Mouse (Mus musculus) spleen, postnatal 4 days (tissue): ENCODE results near the gene Ddr2.

Experiments
- DNase-seq, 2 experiments: peaks; one replicate each; pipeline ENCODE4 v3.0.0; 2022; ENCODE audit warnings: low spot score in 2 of 2

Ddr2 gene

DNA sequence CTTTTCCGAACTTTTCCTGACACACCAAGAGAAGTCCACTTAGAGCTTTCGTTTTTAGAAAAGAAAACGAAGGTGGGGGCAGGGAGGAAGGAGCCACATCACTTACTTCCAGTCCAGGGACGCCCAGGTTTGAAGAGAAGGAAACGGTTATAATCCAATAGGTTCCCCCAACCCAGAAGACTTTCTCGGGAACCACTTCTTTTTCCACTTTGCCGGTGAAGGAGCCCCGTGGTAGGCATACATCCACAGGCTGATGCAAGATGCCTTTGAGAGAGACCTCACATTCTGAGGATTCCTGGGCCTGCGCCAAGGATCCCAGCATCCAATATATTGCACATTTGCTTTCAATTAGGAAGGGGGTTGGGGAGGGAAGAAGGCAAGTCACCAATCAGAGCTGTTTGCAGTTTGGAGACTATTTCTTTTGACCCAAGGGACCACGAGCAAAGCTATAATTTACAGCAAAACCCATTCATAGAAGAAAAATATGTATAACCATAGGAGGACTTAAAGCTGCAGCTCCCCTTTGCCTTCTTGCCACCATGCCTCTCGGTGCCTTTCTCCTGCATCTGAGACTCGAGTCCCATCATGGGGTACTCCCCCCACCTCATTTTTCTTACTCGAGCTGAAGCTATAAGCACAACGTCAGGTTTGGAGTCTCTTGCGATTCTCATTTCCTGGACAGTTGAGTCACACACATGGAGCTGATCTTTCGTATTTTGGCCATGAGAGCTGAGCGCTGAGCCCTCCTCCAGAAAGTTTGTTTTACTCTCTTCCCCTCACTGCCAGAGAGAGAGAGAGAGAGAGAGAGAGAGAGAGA, at the start of gene Ddr2:
Gene Ddr2, minus strand, starts transcription at position 247 of the 817 bp plus-strand sequence.
- DNase-seq = no peak

DNA sequence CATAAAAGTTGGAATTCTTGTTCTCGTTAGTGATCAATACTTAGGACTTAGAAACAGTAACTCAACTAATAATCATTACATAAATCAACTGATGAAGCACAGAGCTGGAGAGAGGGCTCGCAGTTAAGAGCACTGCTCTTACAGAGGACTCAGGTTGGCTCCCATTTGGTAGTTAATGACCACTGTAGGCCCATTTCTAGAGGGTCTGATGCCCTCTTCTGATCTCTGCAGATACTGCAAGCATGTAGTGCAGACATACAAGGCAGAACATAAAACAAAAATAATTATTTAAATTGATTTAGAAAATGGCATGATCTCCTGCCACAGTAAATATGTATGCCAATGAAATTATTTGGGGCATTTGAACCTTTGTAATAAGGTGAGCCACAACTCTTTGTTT, 49.1 kb upstream of the Ddr2 start:
- DNase-seq = no peak

DNA sequence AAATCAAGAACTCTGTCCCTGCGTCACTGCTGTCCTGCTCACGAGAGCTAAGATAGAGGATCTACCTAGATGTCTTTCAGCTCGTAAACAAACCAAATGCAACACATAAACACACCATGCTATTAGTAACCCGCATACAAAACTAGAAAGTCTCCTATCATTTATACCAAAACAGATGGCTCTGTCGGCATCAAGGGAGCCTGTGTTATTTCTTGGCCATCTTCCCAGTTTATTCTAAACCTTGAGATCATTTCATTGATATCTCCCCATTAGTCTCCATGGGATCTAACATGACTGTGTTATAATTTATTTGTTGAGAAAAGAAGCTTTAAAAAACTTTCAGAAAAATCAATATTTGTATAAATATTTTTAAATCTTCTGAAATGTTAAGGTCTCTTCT, 45.2 kb upstream of the Ddr2 start:
- DNase-seq = no peak

DNA sequence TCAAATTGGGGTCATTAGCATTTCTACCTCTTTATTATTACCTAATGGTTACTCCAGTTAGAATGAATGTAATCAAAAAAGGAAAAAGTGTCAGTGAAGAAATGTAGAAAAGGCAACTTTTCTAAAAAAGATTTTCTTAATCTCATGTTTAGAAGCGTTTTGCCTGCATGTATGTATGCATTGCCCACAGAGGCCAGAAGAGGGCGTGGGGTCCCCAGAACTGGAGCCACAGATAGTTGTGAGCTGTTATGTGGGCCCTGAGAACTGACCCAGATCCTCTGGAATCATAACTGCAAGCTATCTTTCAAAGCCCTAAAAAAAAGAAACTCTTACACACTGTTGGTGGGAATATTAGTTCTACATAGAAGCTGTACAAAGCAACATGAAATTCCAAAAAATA, 44.7 kb upstream of the Ddr2 start:
- no peak for DNase-seq

DNA sequence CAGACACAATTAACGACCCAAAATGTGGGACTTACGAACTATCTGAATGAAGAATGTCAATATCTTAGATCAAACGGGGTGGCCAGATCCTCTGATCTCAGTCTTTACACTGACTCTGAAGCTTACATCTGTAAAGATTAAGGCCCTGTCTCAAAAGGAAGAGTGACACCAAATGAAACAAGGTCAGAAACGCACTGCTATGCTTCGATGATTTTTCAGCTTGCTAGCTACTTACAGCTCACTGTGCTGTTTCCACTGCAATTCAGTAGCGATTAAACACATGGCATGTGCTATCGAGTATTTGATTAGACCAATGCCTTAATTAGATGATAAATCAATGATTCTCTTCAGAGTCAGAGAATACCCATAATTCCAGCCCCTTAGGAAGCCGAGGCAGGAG, 43.4 kb upstream of the Ddr2 start:
- DNase-seq = no peak

DNA sequence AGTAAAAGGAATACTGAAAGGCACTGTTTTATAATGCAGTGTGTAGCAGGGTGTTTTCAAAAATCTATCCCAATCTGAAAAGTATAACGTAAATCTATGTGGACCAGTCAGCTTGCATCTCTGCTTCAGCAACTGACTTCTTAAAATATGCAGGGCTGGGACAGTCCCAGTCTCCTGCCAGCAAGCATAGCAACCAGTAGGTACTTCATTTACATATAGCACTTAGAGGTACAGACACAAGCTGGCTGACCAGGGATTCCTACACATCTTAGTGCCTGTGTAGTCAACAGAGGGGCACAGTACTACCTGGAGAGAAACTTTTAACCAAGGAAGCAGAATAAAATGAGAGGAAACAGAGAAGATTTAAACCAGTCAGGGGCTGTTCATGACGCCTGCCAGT, 42.0 kb upstream of the Ddr2 start:
- DNase-seq = no peak

DNA sequence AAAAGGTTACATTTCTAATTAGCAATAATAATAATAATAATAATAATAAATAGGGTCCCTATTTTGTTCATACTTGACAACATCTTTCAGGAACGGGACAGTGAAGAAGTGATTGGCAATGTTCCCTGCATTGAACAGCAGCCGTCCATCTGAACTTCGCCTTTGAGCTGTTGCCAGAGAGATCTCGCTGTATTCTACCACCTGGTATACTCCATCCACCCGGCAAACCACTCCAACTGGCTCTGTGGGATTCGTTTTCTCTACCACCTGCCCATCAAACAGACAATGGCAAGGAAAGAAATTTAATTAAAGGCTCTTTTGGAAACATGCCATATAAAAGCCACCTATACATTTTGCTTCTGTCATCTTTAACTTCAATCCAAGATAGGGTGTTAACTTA, 40.3 kb upstream of the Ddr2 start:
- no peak for DNase-seq

DNA sequence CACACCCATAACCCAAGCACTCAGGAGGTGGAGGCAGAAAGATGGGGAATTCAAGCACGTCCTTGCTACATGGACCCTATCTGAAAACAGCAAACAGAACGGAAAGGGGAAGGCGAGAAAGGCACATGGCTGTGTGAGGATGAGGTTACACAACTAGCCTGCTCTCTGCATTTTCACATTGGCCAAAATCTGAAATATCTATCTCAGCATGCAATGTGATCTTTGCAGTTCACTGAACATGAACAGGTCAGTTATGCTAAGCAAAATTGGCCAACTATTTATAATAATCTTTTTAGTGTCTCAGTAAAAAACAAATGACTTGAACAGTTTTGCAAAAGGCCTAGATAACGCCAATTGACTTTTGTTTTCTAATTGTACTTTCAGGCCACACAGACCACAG, 39.2 kb upstream of the Ddr2 start:
- no peak for DNase-seq

DNA sequence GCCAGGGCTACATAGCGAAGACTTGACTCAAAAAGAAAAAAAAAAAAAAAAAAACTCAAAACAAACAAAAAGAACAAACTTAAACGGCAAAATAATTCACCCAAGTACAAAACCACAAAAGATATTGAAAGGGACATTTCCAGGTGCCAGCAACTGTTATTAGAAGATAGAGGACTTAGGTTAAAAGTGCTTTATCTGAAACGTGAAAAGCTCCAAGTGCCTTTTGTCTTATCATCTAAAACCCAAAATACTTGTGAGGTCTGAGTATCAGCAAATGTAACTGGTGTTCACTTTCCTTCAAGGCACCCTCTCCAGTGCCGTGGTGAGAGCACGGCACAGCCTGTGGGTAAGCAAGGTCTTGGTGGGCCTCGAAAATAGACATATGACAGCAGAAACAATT, 38.0 kb upstream of the Ddr2 start:
- DNase-seq = no peak

DNA sequence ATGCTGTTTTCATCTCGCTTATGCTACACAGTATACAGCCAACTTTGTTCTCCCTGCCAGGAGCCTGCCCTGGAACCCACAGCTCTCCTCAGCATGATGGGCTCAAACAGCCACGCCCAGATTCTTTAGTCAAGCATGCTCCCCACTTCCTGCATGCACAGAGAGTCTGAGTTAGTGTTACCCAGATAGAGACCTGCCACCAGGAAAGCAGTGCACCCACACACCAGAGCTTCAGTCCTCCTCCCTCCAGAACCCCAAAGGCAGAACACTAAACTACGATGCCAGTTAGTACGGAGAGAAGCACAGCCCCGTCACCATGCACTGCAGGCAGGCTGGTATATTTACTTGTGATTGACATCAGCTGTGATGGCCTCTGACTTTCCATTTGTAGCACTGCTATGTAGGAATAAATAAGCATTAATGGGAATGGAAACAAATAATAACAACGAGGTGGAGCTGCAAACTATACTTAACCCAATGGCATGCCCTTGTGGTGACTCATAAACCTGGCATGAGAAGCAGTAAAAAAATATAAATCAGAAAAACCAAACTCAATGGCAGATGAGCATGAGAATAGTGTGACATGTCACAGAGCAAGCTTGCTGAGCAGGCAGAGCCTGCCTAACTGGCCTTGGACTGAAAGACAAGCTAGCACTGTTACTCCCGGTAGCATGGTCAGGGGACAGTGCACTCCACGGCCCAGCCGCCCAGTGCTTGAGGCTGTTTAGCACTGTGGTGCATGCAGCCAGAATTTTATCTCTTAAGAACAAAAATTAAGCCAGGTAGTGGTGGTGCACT, 37.3 kb upstream of the Ddr2 start:
- DNase-seq = peak; percentile 28 to 67

DNA sequence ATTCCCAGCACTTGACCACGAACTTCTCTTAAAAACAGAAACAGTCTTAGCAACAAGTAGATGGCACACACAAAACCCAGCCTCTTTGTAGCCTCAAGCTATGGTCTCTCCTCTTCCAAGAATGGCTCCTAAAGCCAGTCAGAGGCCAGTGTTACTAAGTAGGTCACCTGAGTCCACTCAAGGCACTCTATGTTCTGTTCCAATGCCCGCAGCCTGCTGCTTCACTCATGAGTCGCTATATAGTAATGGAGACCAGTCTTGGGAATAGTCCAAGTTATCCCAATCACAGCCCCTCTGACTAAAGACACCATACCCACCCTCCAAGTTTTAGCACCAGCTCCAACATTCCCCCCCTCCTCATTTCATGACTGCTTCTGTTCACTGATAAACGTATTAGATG, 35.0 kb upstream of the Ddr2 start:
- no peak for DNase-seq

DNA sequence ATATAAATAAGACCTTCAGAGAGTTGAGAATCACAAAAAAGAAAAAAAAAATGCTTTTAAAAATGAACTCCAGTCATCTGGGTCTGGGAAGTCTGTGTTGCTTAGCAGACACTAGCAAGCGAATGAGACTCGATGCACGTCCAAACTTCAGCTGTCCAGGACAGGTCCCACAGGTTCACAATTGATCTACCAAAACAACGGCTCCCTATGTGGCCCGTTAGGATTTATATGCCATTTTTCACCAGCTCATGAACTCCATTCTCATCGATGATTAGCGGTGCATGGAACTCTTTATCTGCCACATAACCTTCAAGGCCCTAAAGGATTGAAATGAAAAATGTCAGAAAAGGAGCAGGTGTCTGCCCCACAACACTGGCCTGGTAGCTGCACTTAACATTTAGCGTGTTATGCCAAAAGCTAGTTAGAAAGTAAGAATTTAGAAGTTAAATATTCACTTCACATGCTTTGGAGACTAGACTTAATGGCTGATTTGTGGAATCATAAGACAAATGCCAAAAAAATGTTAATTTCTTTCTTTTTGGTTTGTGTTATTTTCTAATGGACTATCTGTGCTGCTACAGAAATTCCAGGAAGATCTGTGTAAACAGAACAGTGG, 31.8 kb upstream of the Ddr2 start:
- no peak for DNase-seq

DNA sequence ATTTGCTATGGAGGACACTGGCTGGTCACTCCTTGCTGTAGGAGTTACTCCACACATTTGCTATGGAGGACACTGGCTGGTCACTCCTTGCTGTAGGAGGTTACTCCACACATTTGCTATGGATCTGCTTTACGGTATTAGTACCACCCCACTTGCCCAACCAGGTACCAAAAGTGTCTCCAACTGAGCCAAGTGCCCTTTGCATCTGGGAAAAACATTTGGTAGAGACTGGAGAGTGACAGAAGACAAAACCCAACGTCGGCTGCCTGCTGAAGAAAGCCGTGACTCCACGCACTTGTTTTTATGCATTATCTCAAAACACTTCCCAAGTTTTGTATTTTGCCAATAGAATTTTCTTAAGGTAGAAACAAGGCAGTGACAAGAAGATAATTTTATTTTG, 31.1 kb upstream of the Ddr2 start:
- no peak for DNase-seq

DNA sequence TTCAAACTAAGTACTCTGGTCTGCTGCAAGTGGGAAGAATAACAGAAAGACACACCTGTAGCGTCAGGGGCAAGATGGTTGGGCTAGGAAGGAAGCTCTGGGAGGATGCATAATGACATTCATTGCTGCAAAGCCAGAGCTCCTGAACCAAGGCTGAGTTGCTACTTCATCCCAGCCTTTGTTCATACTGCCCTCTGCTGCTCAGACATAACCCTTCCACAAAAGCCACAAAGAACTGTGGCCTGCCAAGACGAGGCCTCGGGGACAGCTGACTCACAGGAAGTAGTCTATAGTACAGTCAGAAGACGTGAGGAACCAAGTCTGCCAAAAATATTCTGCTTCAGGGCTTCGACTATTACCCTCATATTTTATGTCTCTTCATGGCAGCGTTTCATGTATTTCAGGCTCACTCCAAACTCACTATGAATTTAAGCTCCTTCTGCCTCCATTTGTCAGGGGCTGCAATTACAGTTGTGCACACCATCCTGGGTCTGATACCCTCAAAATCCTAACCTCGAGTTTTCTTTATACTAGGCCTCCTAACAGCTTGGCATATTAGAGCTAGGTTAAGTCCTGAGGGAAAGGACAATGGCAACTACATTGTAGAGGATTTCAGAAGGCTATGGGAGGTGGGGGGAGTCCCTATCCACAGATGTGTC, 25.9 kb upstream of the Ddr2 start:
- DNase-seq = peak; percentile 50 to 70

DNA sequence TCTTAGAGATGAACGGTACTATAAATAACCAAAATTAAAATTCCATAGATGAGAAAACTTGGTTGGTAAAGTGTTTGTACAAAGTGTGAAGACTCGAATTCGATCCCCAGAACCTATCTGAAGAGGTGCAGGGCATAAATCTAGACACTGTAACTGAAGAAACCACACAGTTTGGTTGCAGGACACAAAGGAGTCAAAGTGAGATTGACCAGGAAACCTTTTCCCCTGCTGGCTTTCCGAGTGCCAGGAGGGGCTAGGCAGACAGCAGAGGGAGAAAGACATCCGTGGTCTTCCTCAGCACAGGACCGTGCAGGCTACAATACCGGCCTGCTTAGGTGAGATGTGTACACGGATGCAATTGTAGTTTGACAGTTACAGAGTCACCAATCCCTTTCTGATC, 23.7 kb upstream of the Ddr2 start:
- DNase-seq = no peak

DNA sequence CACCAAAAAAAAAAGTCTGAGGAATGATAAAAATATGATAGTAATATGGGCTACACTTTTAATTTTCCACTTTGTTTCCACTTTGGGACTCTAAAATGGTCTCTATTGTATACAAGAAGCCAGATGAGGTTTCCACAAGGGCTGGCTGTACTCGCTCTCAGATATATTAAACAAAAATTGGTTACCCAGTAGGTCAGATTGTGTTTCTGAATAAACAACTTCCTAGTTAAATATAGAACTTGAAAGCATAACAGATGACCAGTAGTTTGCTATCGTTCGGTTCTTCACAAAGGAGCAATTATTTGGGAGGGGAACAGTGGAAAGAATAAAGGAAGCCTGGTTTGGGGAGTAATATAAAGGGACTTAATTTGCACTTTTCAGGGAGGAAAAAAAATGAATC, 20.4 kb upstream of the Ddr2 start:
- no peak for DNase-seq

DNA sequence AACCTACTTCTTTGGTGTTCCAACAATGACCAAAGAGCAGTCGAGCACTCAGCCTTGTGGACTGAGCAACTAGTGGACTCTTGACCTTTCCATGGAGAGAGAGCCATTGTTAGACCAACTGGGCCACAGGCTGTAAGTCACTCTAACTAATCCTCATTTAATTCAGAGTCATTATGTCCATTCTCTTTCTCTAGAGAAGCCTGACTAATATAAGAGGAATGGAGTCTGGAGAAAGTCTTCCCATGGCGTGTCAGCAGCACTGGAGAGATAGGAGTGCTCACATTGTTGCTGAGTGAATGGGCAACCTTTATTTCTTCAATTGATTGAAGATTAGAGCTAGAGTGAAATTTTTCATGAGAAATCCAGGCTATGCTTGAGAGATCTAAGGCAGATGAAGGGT, 14.1 kb upstream of the Ddr2 start:
- no peak for DNase-seq

DNA sequence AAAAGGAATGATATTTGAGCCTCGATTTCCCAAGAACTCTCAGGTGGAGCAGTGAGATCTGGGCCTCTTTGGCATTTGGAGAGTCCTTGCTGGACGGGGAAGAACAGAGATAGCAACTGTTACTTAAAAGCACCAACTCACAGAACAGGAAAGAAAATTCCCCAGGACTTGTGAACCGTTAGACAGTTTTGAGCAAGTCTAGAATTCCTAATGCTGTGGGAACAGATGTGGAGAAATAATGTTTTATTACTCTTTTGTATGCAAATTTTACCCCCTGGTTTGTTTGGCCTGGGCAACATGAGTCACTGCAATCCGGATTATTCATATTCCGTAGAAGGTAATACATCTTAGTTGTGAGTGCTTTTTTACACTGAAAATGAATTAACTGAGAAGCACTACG, 3.1 kb upstream of the Ddr2 start:
- no peak for DNase-seq

DNA sequence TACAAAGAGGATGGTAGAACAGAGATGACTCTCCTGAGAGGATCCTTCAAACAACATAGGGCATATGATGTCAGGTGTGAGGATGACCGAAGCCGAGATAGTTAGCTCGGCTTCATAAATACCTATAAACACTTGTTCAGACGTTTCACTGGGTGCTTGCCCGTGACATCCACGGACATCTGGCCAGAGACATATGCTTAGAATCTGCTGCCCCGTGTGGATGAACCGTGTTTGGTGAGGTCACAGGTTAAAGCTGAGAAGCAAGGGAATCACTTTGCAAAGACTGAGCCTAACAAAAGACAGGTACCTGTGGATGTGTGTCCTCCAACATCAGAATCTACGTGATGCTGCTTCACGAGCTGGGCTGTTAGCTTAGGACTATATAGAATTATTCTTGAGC, 1.7 kb upstream of the Ddr2 start:
- no peak for DNase-seq

DNA sequence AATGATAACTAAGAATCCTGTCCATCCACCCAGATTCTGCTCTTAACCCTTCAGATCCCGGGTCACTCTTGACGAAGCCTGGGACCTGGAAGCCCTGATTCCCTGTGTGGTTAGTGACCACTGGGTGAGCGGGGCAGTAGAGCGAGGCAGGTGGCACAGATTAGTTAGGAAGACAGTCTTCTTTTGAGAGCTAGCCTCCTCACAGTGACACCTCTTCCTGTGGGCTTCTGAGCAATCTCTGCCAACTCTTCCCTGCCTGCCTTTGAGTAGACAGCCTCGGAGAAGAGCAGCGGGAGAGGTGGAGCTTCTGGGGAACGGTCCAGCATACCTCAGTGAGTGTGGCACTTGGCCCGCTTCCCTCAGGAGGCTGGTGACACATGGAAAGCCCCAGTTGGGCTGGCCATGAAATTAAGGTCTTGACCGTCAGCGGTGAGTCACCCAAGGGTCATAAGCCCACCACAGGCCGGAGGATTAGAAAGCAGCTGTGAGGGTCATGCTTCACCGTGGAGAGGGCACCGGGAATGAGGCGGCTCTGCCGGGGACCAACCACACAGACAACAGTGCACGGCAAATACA, 1.2 kb upstream of the Ddr2 start:
- DNase-seq = no peak

DNA sequence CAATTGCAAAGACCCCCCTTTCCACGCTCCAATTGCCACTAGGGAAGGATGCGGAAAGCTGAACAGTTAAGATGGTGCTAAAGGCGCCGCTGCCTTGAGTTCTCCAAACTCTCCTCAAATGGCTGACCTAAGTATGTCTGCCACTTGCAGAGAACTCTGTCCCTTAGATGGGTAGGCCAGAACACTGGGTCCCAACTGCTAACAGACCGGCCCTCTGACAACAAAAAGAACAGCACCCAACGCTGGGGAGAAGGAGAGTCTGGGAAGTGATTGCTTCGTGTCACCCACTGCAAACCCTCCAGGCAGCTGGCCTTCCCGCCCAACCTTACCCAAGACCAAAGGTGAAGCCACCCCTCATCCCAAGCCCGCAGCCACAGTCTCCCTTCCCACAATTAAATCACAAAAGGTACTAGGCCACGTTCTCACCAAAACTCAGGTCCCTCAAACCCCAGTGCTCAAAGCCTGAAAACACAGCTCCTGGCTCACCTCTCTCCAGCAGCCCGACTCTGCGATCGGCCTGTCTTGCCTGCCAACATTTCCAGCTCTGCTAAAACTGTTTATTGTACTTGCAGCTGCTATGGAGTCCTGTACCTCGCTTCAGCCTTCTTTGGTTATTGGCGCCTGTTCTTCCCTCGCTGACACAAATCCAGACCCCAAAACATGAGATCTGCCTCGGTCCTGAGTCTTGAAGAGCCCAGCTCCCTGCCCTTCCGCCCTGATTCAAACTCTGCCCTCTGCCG, 616 bp downstream of the Ddr2 start:
- no peak for DNase-seq
